Mouse (Mus musculus): ENCODE data around the gene Cpz. TPM values are rescaled to one million over a fixed set of nuclear protein-coding genes. Genes with fewer than 3 reads are reported as not detected.

Cpz gene
- 1 to 10 TPM; 2.1 TPM for total RNA-seq (2021)
- long read RNA-seq, experiment 1, partial matches to known transcripts, result 1 of 3 reads
- long read RNA-seq, experiment 1, other reads (novel, unspliced or antisense), result 0 of 3 reads
- long read RNA-seq, experiment 2, partial matches to known transcripts, result 0 of 4 reads
- long read RNA-seq, experiment 2, other reads (novel, unspliced or antisense), result 0 of 4 reads

DNA sequence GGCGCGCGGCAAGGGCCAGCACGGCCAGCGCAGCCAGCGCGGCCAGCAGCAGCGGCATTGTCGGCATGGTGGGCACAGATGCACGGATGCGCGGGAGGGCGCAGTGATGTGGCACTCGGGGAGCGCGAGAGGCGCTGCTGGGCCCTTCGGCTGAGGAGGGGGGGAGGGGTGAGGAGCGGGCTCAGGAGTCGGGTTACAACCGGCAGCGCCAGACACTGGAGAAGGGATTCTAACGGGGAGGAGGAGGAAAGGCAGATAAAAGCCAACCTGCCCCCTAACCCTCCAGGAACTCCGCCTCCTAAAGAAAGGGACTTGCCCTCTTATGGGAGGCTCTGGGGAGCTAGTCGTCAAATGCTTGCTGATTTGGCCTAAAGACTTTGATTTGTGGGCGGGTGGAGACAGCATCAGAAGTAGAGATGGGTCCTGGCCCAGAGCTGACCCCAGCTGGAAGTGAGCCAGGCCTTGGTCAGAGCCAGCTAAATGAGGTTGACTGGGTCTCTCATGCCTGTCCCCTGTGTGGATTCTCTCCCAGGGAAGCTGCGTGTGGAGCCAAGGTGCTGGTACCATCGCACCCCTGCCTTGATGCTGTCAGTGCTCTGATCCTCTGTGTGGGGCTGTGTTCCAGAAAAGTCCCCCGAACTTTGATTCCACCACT lies at the start of gene Cpz:
Cpz (minus strand) TSS at position 230 of the 655 bp plus-strand sequence.
- intact Hi-C loops (cut with DNase I), result no loop called here
- DNase-seq (ENCODE audit: low spot score in 2 of 2), result no peak

DNA sequence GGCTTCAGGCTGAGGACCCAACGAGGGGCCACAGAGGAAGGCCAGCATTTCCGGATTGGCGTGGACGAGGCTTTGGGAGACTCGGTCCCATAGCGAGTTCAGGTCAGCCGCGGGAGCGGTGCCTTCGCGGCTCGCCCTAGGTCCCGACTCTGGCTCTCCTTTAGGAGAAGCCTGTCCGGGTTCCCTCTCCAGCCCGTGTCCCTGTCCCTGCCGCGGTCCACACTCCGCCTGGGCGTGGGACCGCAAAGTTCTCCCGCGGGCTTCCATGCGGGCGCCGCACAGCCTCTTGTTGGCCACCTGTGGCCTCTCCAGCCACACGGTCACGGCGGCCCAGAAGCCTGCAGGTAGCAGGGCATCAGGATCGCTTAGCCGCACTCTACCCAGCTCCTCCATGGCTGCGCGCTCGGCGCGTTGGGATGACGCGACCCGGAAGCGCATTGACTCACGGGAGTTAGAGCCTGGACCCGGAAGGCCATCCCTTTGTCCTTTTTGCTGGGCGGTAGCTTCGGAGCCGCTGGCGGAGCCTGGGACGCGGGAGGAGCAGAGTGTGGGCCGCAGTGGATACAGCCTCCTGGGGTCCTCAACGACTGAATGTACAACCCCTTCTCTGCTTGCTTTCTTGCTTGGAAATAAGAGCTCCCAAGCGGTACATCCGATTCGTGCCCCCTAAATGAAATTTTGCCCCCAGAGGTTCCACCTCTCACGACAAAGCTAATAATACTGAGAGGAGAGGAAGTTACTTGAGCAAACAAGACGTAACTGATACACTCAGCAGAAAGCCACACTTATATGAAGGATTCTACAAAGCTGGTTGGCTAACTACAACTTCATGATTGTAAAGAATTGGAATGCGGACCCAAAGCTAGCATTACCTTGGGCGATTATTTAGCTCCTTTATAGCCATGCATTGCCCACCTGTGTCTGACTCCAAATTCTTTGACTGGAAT lies 49.4 kb upstream of the Cpz start, which contains the start of gene Trmt44:
Trmt44 (minus strand) TSS at position 418 of the 947 bp plus-strand sequence.
- peak; percentile 87 to 92 for DNase-seq (ENCODE audit: low spot score in 2 of 2)
- intact Hi-C loops (cut with DNase I), result no loop called here

- no peak for DNase-seq (ENCODE audit: low spot score in 2 of 2)
- intact Hi-C loops (cut with DNase I), result no loop called here
These were observed 46.0 kb upstream of the Cpz start for GRCm38 (mm10) chr5:35571546-35571945.

DNA sequence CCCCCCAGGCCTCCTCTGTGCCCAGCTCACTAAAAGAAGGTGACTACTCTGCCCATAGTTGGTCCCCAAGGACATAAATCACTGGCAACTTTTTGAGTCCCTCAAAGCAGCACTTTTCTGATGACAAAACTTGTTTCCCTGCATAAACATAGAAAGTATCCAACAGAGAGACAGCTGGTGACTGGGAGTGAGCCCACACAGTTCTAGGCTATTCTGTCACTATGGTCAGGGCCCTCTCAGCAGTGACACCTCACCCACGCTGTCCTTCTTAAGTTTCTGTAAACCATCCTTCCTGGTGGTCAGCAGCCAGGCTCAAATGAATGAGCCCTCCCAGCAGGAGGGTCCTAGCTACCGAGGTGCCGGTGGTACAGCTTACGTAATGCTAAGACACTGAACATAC lies 41.1 kb upstream of the Cpz start:
- DNase-seq (ENCODE audit: low spot score in 2 of 2), result no peak

GRCm38 (mm10) chr5:35565217-35565616 lies 39.7 kb upstream of the Cpz start:
- intact Hi-C loops (cut with DNase I), result no loop called here
- no peak for DNase-seq (ENCODE audit: low spot score in 2 of 2)

More for the DNA sequence above, 41.1 kb upstream of the Cpz start:
- intact Hi-C loops (cut with DNase I), result no loop called here

GRCm38 (mm10) chr5:35563449-35563848 lies 38.0 kb upstream of the Cpz start:
- intact Hi-C loops (cut with DNase I), result loop anchor here (2.0 kb wide), 1 partner anchor 41 kb away; no protein-coding TSS in a partner anchor
- peak; percentile 78 to 87 for DNase-seq (ENCODE audit: low spot score in 2 of 2)

GRCm38 (mm10) chr5:35562616-35563015 lies 37.1 kb upstream of the Cpz start:
- DNase-seq (ENCODE audit: low spot score in 2 of 2), result no peak
- intact Hi-C loops (cut with DNase I), result loop anchor here (2.0 kb wide), 1 partner anchor 40 kb away; no protein-coding TSS in a partner anchor

DNA sequence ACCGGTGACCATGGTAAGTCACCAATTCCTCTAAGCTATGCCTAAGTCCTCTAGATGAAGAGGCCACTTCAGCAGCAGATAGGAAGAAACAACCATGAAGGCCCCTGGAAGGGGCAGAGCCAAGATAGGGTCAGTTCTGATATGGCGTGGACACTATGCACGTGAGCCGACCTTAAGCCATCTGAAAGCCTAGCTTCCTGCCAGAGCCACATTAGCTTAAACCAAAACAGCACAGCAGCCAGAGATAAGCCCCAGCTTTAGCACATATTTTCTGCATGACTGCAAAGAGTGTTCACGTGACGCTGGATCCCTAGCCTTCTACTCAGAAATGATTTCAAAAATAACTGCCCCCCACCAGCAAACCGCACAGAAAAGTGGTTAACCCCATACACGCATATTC lies 33.9 kb upstream of the Cpz start:
- DNase-seq (ENCODE audit: low spot score in 2 of 2), result no peak
- intact Hi-C loops (cut with DNase I), result no loop called here

DNA sequence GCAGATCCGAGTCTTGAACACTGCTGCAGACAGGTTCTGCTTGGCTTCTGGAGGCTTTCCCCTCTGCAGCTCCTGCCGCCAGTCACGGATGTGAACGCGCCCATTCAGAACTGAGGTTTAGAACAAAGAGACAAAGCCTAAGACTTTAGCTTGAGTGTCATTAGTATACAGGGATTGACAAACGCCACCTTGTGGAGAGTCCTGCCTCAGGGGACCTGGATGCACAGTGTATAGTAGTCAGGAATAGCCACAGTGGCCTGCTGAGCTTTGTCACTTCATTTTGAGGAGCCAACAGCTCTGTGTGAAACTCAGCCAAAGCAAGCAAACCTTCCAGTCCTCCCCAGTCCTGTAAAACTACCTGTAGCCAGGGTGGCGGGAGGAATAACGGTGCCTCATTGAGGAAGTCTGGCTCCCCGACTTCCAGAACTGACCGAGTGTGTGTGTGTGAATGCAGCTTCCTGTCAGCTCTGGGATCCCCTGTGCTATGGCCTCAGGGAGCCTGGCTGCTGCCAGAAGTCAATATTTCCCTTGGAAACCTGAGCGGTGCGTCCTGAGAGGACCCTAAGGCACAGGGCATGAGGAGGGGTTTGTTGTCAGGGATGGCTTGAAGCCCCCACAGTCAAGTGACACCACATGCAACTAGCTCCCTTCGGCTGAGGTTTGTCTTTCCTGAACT lies 32.6 kb upstream of the Cpz start:
- DNase-seq (ENCODE audit: low spot score in 2 of 2), result no peak
- intact Hi-C loops (cut with DNase I), result no loop called here

DNA sequence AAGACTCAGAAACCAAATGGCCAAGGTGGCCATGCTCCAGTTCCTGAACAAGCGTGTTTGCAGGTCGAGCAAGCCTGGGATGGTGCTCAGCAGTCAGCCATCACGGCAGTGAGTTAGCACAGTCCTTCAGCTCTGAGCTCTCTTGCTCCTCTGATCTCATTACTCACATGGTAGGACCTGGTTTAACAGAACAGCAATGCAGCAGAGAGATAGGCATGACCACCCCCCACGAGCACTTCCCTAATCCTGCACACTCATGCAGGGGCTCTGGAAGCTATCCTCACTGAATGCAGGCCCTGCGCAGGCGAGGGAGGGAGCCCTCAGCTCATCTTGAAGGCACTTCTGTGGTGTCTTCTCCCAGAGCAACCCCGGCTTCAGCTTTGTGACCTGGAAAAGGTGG lies 30.9 kb upstream of the Cpz start:
- DNase-seq (ENCODE audit: low spot score in 2 of 2), result no peak
- intact Hi-C loops (cut with DNase I), result no loop called here

DNA sequence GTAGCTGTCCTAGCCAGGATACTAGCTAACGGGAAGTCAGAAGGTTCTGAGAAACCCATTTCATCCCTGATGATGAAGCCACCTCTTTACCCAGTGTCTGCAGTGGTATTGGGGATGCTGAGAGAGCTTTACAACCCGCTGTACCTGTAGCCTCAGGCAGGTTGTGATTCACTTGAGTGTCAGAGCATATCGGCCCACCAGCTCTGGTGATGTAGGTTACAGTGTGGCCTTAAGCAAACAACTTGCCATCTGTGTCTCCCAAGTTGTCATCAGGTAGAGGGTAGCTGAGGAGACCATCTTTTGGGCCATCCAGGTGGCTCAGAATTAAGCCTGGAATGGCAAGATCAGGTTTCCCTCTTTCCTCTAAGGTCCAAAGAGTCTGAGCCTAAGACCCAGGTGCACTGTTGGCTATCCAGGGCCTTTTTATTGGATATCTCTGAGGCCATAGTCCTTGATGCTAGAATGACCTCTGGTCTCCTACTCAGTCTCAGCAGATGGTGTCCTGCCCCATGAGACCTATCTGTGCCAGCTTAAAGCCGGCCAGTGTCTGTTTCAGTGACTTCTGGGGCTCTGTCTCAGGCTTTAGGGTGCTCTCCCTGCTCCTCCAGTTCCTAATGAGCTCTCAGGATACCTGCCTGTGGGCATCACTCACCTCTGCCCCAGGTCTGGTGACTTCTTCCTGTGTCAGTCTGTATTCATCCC lies 27.5 kb upstream of the Cpz start:
- intact Hi-C loops (cut with DNase I), result no loop called here
- no peak for DNase-seq (ENCODE audit: low spot score in 2 of 2)

GRCm38 (mm10) chr5:35551855-35552837 lies 26.6 kb upstream of the Cpz start:
- DNase-seq (ENCODE audit: low spot score in 2 of 2), result no peak
- intact Hi-C loops (cut with DNase I), result no loop called here

GRCm38 (mm10) chr5:35546127-35546526 lies 20.6 kb upstream of the Cpz start:
- intact Hi-C loops (cut with DNase I), result no loop called here
- no peak for DNase-seq (ENCODE audit: low spot score in 2 of 2)

DNA sequence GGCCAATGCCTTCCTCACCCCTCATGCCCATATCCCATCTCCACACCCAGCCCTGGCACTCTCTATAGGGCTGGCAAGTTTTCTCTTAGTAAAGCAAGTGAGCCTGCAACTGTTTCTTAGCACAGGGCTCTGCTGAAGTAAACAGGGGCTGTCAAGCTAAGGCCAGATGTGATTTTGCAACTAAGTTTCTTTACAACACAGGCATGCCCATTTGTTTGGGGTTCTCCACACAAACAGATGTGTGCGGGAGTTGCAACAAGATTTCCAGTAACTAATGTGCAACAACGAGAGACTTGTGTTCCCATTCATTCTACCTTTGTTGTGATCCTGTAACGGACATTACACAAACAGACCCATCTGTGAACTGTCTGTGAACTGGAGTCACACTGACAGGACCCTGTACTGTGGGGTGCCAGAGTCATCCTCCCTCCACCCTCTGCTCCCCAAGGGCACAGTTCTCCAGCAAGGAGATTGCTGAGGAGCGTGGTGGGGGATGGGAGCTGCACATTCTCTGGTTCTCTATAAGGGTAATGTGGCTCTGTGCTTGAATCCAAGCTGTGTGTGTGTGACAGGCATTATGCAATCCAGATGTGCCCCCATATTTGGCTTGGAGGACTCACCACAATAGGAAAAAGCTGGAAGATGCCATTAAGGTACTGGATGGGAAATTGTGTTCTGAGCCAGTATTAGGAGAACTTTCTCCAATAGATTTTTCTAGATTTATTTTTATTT lies 15.7 kb upstream of the Cpz start:
- no peak for DNase-seq (ENCODE audit: low spot score in 2 of 2)
- intact Hi-C loops (cut with DNase I), result no loop called here

DNA sequence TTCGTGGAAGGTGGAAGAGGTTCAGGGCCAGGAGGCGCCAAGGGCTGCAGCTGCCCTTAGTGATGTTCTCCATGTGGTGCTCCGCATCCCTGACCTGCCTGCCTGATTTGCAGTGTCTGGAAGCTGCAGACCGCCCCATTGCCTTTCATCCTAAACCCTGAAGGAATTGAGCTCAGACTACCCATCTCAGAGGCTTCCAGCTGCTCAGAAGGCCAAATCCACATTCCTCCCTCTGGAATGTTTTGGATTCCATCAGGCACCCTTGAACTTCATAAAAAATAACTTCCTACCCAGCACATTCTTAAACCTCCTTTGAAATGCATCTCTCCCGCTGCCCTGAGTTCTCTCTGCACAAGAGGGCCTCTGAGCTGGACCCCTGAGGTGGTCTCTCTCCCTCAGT lies 15.1 kb upstream of the Cpz start:
- DNase-seq (ENCODE audit: low spot score in 2 of 2), result no peak
- intact Hi-C loops (cut with DNase I), result no loop called here

GRCm38 (mm10) chr5:35539576-35539975 lies 14.1 kb upstream of the Cpz start:
- intact Hi-C loops (cut with DNase I), result no loop called here
- DNase-seq (ENCODE audit: low spot score in 2 of 2), result no peak

GRCm38 (mm10) chr5:35538022-35538421 lies 12.5 kb upstream of the Cpz start:
- intact Hi-C loops (cut with DNase I), result no loop called here
- no peak for DNase-seq (ENCODE audit: low spot score in 2 of 2)

All from left cerebral cortex, postnatal 14 days (tissue).